ENCODE assay signal across 8 mouse cellular contexts in genomic region chr10:4709915-4710314, GRCm38 (mm10).
A peak's percentile ranks its signal among the peaks of the same experiment; 100 is the strongest.
DNase-seq lines count a peak whose midpoint lies in the region; ATAC-seq and TF ChIP-seq lines count a peak whose summit lies in the region.

No protein-coding gene starts in this region.

- peak overlapping the region; percentile 96 for H3K4me2 ChIP-seq in heart, embryonic 13.5 days
- H3K4me2 ChIP-seq in kidney, postnatal 0 days (ENCODE audit: low read length): peak overlapping the region; percentile 63
- peak overlapping the region; percentile 57 for H3K4me2 ChIP-seq in lung, embryonic 14.5 days

- H3K27ac ChIP-seq in heart, embryonic 13.5 days (replicated peaks): no peak overlapping the region
- no peak overlapping the region for H3K27ac ChIP-seq in kidney, postnatal 0 days
- no peak overlapping the region for H3K27ac ChIP-seq in lung, embryonic 14.5 days (ENCODE audit: low read depth)

- peaks cover 34% of the 10 kb centered on the region for H3K27me3 ChIP-seq in heart, embryonic 13.5 days (replicated peaks)
- peaks cover 21% of the 10 kb centered on the region for H3K27me3 ChIP-seq in kidney, postnatal 0 days (ENCODE audit: insufficient read depth, low read length)
- peaks cover 37% of the 10 kb centered on the region for H3K27me3 ChIP-seq in lung, embryonic 14.5 days (ENCODE audit: insufficient read depth, low read length)

- no peak for ATAC-seq in heart, embryonic 13.5 days (ENCODE audit: extremely low read depth, insufficient number of reproducible peaks, low FRiP score, low TSS enrichment)
- ATAC-seq in kidney, postnatal 0 days (replicated peaks; ENCODE audit: low FRiP score, low read depth): no peak
- peak; percentile 63; the same call in 1 of the 2 replicates for ATAC-seq in lung, embryonic 14.5 days (ENCODE audit: insufficient read depth)
- no peak for ATAC-seq in monocyte, adult 5-6 weeks (replicated peaks; ENCODE audit: insufficient number of reproducible peaks, low FRiP score, low TSS enrichment, poor library complexity, severe bottlenecking)

- H3K36me3 ChIP-seq in heart, embryonic 13.5 days: no peaks in the 10 kb centered on the region
- no peaks in the 10 kb centered on the region for H3K36me3 ChIP-seq in kidney, postnatal 0 days (ENCODE audit: insufficient read depth, low read length)
- H3K36me3 ChIP-seq in lung, embryonic 14.5 days (ENCODE audit: insufficient read depth): no peaks in the 10 kb centered on the region

- 2% methylated on average over 15 of the region's 15 CpGs for WGBS in heart, embryonic 13.5 days
- 1% methylated on average over 15 of the region's 15 CpGs for WGBS in kidney, postnatal 0 days
- 3% methylated on average over 15 of the region's 15 CpGs for WGBS in lung, embryonic 14.5 days

- H3K9ac ChIP-seq in heart, embryonic 13.5 days: peak overlapping the region; percentile 71
- H3K9ac ChIP-seq in kidney, postnatal 0 days (ENCODE audit: low read depth, low read length): 0 out of 2 replicates have a peak overlapping the region, but pooled peaks have one; percentile 13
- peak overlapping the region; percentile 6; the same call in 1 of the 2 replicates for H3K9ac ChIP-seq in lung, embryonic 14.5 days

- no peaks in the 10 kb centered on the region for H3K9me3 ChIP-seq in heart, embryonic 13.5 days
- H3K9me3 ChIP-seq in kidney, postnatal 0 days (replicated peaks; ENCODE audit: low read length): no peaks in the 10 kb centered on the region
- H3K9me3 ChIP-seq in lung, embryonic 14.5 days (ENCODE audit: low read depth, low read length): no peaks in the 10 kb centered on the region

- H3K4me3 ChIP-seq in heart, embryonic 13.5 days: peak overlapping the region; percentile 53
- H3K4me3 ChIP-seq in kidney, postnatal 0 days (replicated peaks; ENCODE audit: low read depth, low read length): peak overlapping the region; percentile 24
- peak overlapping the region; percentile 21; the same call in 1 of the 2 replicates for H3K4me3 ChIP-seq in lung, embryonic 14.5 days (ENCODE audit: low read depth, low read length)

- H3K4me1 ChIP-seq in heart, embryonic 13.5 days: peaks cover 18% of the 10 kb centered on the region
- H3K4me1 ChIP-seq in kidney, postnatal 0 days (replicated peaks; ENCODE audit: insufficient read depth, low read length): peaks cover 14% of the 10 kb centered on the region; the same call in 1 of the 2 replicates
- H3K4me1 ChIP-seq in lung, embryonic 14.5 days (ENCODE audit: insufficient read depth): no peaks in the 10 kb centered on the region

- TF ChIP-seq CTCF in kidney, postnatal 0 days (IDR thresholded peaks at IDR 0.05; ENCODE audit: low read depth): no peak
- no peak for TF ChIP-seq CTCF in lung, embryonic 14.5 days (IDR thresholded peaks at IDR 0.05; ENCODE audit: low read depth)

- DNase-seq in adrenal gland, adult (ENCODE audit: inconsistent age in 2 of 2, low spot score in 1 of 2): peak; percentile 62 to 87
- DNase-seq in adrenal gland, postnatal 4 days (ENCODE audit: low spot score in 2 of 2): no peak
- peak; percentile 44 for DNase-seq in embryo, embryonic 10.5 days (ENCODE audit: low spot score)
- DNase-seq in kidney, postnatal 0 days (ENCODE audit: low spot score): peak; percentile 32
- DNase-seq in lung, embryonic 14.5 days: peak; percentile 44
- peak; percentile 59 for DNase-seq in ovary, adult 18-20 months (ENCODE audit: low spot score)

Comparison
In these comparisons a context has a peak if more than half of its experiments do, and no peak if none do; other contexts are left out.
1. DNase-seq: peak in adrenal gland, adult (2 of 2), embryo, embryonic 10.5 days (single experiment), kidney, postnatal 0 days (single experiment), lung, embryonic 14.5 days (single experiment) and ovary, adult 18-20 months (single experiment); none in adrenal gland, postnatal 4 days (0 of 2).
2. H3K9ac ChIP-seq: peak in every context shown above with its lines; median percentile 71 in heart, embryonic 13.5 days; 13 in kidney, postnatal 0 days; 6 in lung, embryonic 14.5 days.
3. Peak in every context shown above with its lines, with median percentiles within 50 percentile points of each other: H3K4me2 ChIP-seq and H3K4me3 ChIP-seq.